Mouse (Mus musculus): ENCODE results near the gene Cog6. TPM values are rescaled to one million over a fixed set of nuclear protein-coding genes. Genes with fewer than 3 reads are reported as not detected.

The Cog6 gene
- polyA plus RNA-seq, 1 experiment from 2014 or later = 55.3 TPM

GRCm38 (mm10) chr3:53043206-53043780 lies 26.3 kb upstream of the Cog6 start:
- 90% methylated on average over 13 of the region's 13 CpGs for WGBS
- Histone ChIP-seq H3K4me3 (0 out of 2 replicates have a peak overlapping the region, but pooled peaks have one; percentile 18), H3K9ac (no peak overlapping the region)

GRCm38 (mm10) chr3:53042240-53042567 lies 25.2 kb upstream of the Cog6 start:
- Histone ChIP-seq H3K27me3 (replicated peaks) (0 out of 2 replicates have a peak, but pooled peaks cover 9% of the 10 kb centered on the region), H3K4me2 (replicated peaks) (peak overlapping the region; percentile 89), H3K36me3 (no peaks in the 10 kb centered on the region), H3K9ac (peak overlapping the region; percentile 61; the same call in 1 of the 2 replicates), H3K27ac (no peak overlapping the region), H3K9me3 (no peaks in the 10 kb centered on the region), H3K4me3 (peak overlapping the region; percentile 56), H3K4me1 (peaks cover 39% of the 10 kb centered on the region)
- WGBS = 20% methylated on average over 9 of the region's 9 CpGs
- ATAC-seq (ENCODE audit: low FRiP score, low read depth) = no peak

More at GRCm38 (mm10) chr3:53043206-53043780, 26.3 kb upstream of the Cog6 start:
- Histone ChIP-seq H3K27ac (no peak overlapping the region), H3K36me3 (no peaks in the 10 kb centered on the region), H3K9me3 (no peaks in the 10 kb centered on the region), H3K4me2 (replicated peaks) (peak overlapping the region; percentile 89), H3K4me1 (peaks cover 39% of the 10 kb centered on the region), H3K27me3 (replicated peaks) (0 out of 2 replicates have a peak, but pooled peaks cover 9% of the 10 kb centered on the region)
- ATAC-seq (ENCODE audit: low FRiP score, low read depth) = no peak

GRCm38 (mm10) chr3:53041411-53042239 lies 24.6 kb upstream of the Cog6 start, which contains the start of gene Lhfp:
Gene Lhfp (plus strand): TSS chr3:53041528.
- peak within 1 kb of the TSS; percentile 61 for H3K9ac ChIP-seq
- peaks cover 39% of the 10 kb centered on the region for H3K4me1 ChIP-seq
- peak within 1 kb of the TSS; percentile 56 for H3K4me3 ChIP-seq
- no peaks in the 10 kb centered on the region for H3K9me3 ChIP-seq
- peak within 1 kb of the TSS; percentile 89 for H3K4me2 ChIP-seq (replicated peaks)
- WGBS = under 1% methylated on average over 51 of the region's 58 CpGs
- H3K27ac ChIP-seq = 0 out of 2 replicates have a peak within 1 kb of the TSS, but pooled peaks have one; percentile 57
- ATAC-seq (ENCODE audit: low FRiP score, low read depth) = peak; percentile 92
- 0 out of 2 replicates have a peak, but pooled peaks cover 9% of the 10 kb centered on the region for H3K27me3 ChIP-seq (replicated peaks)
- no peaks in the 10 kb centered on the region for H3K36me3 ChIP-seq

GRCm38 (mm10) chr3:53040593-53041410 lies 23.8 kb upstream of the Cog6 start:
- Histone ChIP-seq H3K9me3 (no peaks in the 10 kb centered on the region), H3K27ac (no peak overlapping the region), H3K27me3 (replicated peaks) (0 out of 2 replicates have a peak, but pooled peaks cover 9% of the 10 kb centered on the region), H3K4me1 (peaks cover 38% of the 10 kb centered on the region), H3K36me3 (no peaks in the 10 kb centered on the region), H3K4me3 (peak overlapping the region; percentile 56), H3K4me2 (replicated peaks) (peak overlapping the region; percentile 89), H3K9ac (peak overlapping the region; percentile 61)
- 6% methylated on average over 17 of the region's 17 CpGs for WGBS
- no peak; the same call in 1 of the 2 replicates for ATAC-seq (ENCODE audit: low FRiP score, low read depth)

- Histone ChIP-seq H3K27me3 (replicated peaks) (0 out of 2 replicates have a peak, but pooled peaks cover 9% of the 10 kb centered on the region), H3K9ac (no peak overlapping the region), H3K36me3 (no peaks in the 10 kb centered on the region), H3K9me3 (no peaks in the 10 kb centered on the region), H3K4me1 (peaks cover 31% of the 10 kb centered on the region), H3K27ac (no peak overlapping the region), H3K4me2 (replicated peaks) (no peak overlapping the region), H3K4me3 (no peak overlapping the region)
- WGBS = 81% methylated on average over 8 of the region's 8 CpGs
- no peak for ATAC-seq (ENCODE audit: low FRiP score, low read depth)
These were observed 22.7 kb upstream of the Cog6 start for GRCm38 (mm10) chr3:53039746-53040145.

- Histone ChIP-seq H3K27ac (no peak overlapping the region), H3K4me1 (peaks cover 25% of the 10 kb centered on the region), H3K36me3 (no peaks in the 10 kb centered on the region), H3K27me3 (replicated peaks) (0 out of 2 replicates have a peak, but pooled peaks cover 9% of the 10 kb centered on the region), H3K9me3 (no peaks in the 10 kb centered on the region), H3K4me3 (no peak overlapping the region), H3K4me2 (replicated peaks) (no peak overlapping the region), H3K9ac (no peak overlapping the region)
- WGBS = 71% methylated on average over 5 of the region's 5 CpGs
- no peak for ATAC-seq (ENCODE audit: low FRiP score, low read depth)
These were observed 21.9 kb upstream of the Cog6 start for GRCm38 (mm10) chr3:53038913-53039312.

- Histone ChIP-seq H3K4me3 (no peak overlapping the region), H3K4me1 (peaks cover 11% of the 10 kb centered on the region), H3K9me3 (no peaks in the 10 kb centered on the region), H3K9ac (no peak overlapping the region), H3K4me2 (replicated peaks) (no peak overlapping the region), H3K27ac (no peak overlapping the region), H3K27me3 (replicated peaks) (0 out of 2 replicates have a peak, but pooled peaks cover 4% of the 10 kb centered on the region), H3K36me3 (no peaks in the 10 kb centered on the region)
- ATAC-seq (ENCODE audit: low FRiP score, low read depth) = no peak
- 85% methylated on average over 7 of the region's 7 CpGs for WGBS
These were observed 19.9 kb upstream of the Cog6 start for GRCm38 (mm10) chr3:53036941-53037340.

- no peak overlapping the region for H3K4me3 ChIP-seq
- no peaks in the 10 kb centered on the region for H3K36me3 ChIP-seq
- H3K9ac ChIP-seq = no peak overlapping the region
- 86% methylated on average over 5 of the region's 5 CpGs for WGBS
- 0 out of 2 replicates have a peak, but pooled peaks cover 3% of the 10 kb centered on the region for H3K27me3 ChIP-seq (replicated peaks)
- H3K27ac ChIP-seq = no peak overlapping the region
- no peak for ATAC-seq (ENCODE audit: low FRiP score, low read depth)
- no peaks in the 10 kb centered on the region for H3K9me3 ChIP-seq
- no peak overlapping the region for H3K4me2 ChIP-seq (replicated peaks)
- peaks cover 9% of the 10 kb centered on the region; the same call in 1 of the 2 replicates for H3K4me1 ChIP-seq
These were observed 19.0 kb upstream of the Cog6 start for GRCm38 (mm10) chr3:53036076-53036475.

- H3K9me3 ChIP-seq = no peaks in the 10 kb centered on the region
- 27% methylated on average over 3 of the region's 3 CpGs for WGBS
- no peaks in the 10 kb centered on the region for H3K4me1 ChIP-seq
- H3K36me3 ChIP-seq = no peaks in the 10 kb centered on the region
- H3K4me3 ChIP-seq = no peak overlapping the region
- H3K9ac ChIP-seq = no peak overlapping the region
- ATAC-seq (ENCODE audit: low FRiP score, low read depth) = no peak
- H3K27me3 ChIP-seq (replicated peaks) = no peaks in the 10 kb centered on the region
- no peak overlapping the region for H3K4me2 ChIP-seq (replicated peaks)
- H3K27ac ChIP-seq = no peak overlapping the region
These were observed 16.4 kb upstream of the Cog6 start for GRCm38 (mm10) chr3:53033448-53033847.

- Histone ChIP-seq H3K9ac (no peak overlapping the region), H3K4me3 (no peak overlapping the region), H3K36me3 (no peaks in the 10 kb centered on the region), H3K4me2 (replicated peaks) (no peak overlapping the region), H3K4me1 (no peaks in the 10 kb centered on the region), H3K27me3 (replicated peaks) (no peaks in the 10 kb centered on the region), H3K27ac (no peak overlapping the region), H3K9me3 (no peaks in the 10 kb centered on the region)
- 77% methylated on average over 5 of the region's 5 CpGs for WGBS
- no peak for ATAC-seq (ENCODE audit: low FRiP score, low read depth)
These were observed 15.4 kb upstream of the Cog6 start for GRCm38 (mm10) chr3:53032432-53032831.

GRCm38 (mm10) chr3:53031586-53031985 lies 14.5 kb upstream of the Cog6 start:
- no peaks in the 10 kb centered on the region for H3K4me1 ChIP-seq
- H3K27me3 ChIP-seq (replicated peaks) = no peaks in the 10 kb centered on the region
- ATAC-seq (ENCODE audit: low FRiP score, low read depth) = no peak
- 46% methylated on average over 6 of the region's 6 CpGs for WGBS
- no peaks in the 10 kb centered on the region for H3K9me3 ChIP-seq
- no peak overlapping the region for H3K4me3 ChIP-seq
- no peak overlapping the region for H3K9ac ChIP-seq
- no peak overlapping the region for H3K4me2 ChIP-seq (replicated peaks)
- H3K36me3 ChIP-seq = no peaks in the 10 kb centered on the region
- H3K27ac ChIP-seq = no peak overlapping the region

GRCm38 (mm10) chr3:53029046-53029445 lies 12.0 kb upstream of the Cog6 start:
- no peaks in the 10 kb centered on the region for H3K36me3 ChIP-seq
- no peak overlapping the region for H3K4me2 ChIP-seq (replicated peaks)
- H3K9ac ChIP-seq = no peak overlapping the region
- WGBS = 24% methylated on average over 7 of the region's 7 CpGs
- H3K27ac ChIP-seq = no peak overlapping the region
- no peaks in the 10 kb centered on the region for H3K9me3 ChIP-seq
- no peaks in the 10 kb centered on the region for H3K27me3 ChIP-seq (replicated peaks)
- H3K4me1 ChIP-seq = no peaks in the 10 kb centered on the region
- H3K4me3 ChIP-seq = no peak overlapping the region
- no peak for ATAC-seq (ENCODE audit: low FRiP score, low read depth)

Data from neural tube, embryonic 12.5 days (tissue).